Mouse (Mus musculus): ENCODE measurements at regions not wholly inside any gene's neighbourhood (a gene's known extent, or its start where the extent isn't known, plus 50 kb on each side); places are given as distances from the start of the nearest gene placed in this dataset.
A peak's percentile ranks its signal among the peaks of the same experiment; 100 is the strongest.

- no peak for DNase-seq (ENCODE audit: low spot score in 2 of 2)
Measured at GRCm38 (mm10) chr19:36178828-36179251, 58.9 kb upstream of the Ankrd1 start.

DNA sequence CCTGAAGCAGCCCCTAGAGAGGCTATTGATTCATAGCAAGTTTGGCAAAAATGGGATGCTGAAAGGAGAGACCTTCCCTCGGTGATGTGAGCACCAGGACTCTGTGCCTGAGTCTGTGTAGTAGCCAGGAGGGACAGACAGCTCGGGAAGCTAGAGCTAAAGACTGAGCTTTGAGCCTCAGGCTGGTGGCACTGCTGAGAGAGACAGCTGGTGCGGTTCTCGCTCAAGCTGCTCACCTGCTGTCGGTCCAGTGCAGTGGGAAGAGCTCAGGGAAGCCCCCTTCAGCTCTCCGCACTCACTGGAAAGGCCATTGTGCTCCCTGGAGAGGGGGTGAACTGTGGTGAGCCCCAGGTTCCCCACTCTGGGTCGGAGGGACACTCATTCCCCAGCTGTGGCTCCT is 60.4 kb upstream of the Ankrd1 start:
- no peak for DNase-seq (ENCODE audit: low spot score in 2 of 2)

GRCm38 (mm10) chr19:36181535-36181934 is 61.6 kb upstream of the Ankrd1 start:
- no peak for DNase-seq (ENCODE audit: low spot score in 2 of 2)

GRCm38 (mm10) chr19:36183127-36183526 is 63.2 kb upstream of the Ankrd1 start:
- DNase-seq (ENCODE audit: low spot score in 2 of 2), result peak; percentile 38 to 50

DNA sequence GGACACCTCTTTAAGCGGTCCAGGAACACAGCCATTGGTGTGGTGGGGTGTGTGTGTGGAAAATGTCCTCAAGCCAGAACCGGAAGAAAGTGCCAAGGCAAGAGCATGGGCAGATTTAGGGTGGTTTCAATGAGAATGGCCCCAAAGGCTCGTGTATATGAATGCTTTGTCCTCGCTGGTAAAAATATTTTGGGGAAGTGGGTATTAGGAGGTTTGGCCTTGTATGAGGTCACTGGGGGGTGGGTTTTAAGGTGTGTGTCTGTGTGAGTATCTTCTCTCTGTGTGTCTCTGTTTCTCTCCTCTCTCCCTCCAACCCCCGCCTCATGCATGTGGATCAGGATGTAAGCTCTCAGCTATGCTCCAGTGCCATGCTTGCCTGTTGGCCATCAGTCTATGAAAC is 69.8 kb upstream of the Ankrd1 start:
- DNase-seq (ENCODE audit: low spot score in 2 of 2), result no peak

- DNase-seq (ENCODE audit: low spot score in 2 of 2), result no peak
Measured at GRCm38 (mm10) chr19:36191641-36192040, 71.7 kb upstream of the Ankrd1 start.

DNA sequence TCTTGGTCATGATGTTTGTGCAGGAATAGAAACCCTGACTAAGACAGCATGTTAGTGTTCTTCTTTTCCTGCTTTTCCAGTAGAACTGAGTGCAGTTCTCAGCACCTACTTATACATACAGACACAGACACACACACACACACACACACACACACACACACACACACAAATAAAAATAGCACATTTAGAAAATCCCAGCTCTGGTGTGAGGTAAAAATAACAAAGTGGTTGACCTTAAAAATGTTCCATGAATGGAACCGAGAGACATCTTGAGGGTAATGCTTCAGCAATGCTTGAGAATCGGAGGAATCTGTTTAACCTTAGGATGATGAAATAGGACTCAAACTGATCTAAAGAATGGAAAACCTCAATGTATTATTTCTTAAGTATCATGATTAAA is 84.4 kb upstream of the Ankrd1 start:
- no peak for DNase-seq (ENCODE audit: low spot score in 2 of 2)

DNA sequence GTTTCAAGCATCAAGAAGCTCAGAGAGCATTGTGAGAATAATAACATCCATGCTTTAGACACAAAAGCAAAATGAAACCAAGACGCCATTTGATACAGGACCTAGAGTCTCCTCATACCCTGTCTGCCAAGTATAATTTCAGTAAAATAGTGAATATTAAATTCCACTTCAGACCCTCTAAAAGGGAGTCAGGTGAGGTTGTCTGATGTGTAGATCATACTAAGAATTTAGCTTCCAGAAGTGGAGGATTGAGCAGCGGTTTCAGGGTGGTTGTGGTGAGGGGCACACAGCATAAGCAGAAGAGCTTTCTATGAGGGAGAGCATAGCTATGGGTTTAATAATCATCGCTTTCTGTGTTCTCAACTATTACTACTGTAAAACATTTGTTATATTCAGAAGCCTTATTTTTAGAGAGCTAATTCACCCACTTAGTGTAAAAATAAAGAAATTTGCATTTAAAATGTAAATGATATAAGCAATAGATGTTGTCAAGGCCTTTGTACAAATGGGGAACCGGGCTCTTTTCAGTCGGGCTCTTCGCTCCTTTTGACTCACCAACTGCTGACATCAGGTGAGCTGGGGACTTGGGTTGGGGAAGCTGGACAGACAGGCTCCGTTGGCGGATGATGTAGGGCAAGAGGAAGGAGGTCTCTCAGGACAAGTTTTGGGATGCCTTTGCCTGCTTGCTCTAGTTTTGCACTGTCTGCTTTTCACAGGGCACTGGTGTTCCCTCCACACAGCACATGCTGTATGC is 85.2 kb upstream of the Ankrd1 start:
- no peak for DNase-seq (ENCODE audit: low spot score in 2 of 2)

DNA sequence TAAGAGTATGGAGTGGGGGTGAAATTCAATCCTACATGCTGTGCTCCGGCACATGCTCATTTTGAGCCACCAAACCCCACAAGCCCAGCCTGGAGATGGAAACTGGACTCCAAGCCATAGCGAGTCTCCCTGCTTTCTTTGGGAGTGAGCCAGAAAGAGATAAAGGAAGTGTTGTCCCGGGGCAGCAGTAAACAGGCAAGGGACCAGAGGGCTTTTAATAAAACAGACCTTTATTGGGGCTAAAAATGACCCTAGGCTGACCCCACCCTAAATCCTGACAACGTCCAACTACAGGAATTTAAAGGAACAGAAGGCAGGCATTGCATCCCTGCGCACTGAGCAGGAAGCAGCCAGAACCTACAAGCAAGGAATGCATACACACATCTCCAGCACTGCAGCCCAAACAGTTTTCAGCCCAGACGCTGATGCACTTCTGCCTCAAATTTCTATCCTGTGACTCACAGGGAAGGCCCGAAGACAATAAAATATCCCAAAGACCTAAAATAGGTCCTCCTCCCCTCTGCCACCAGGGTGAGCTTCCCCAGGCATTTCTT is 87.9 kb upstream of the Ankrd1 start:
- no peak for DNase-seq (ENCODE audit: low spot score in 2 of 2)

GRCm38 (mm10) chr19:36208419-36208818 is 88.5 kb upstream of the Ankrd1 start:
- DNase-seq (ENCODE audit: low spot score in 2 of 2), result no peak

DNA sequence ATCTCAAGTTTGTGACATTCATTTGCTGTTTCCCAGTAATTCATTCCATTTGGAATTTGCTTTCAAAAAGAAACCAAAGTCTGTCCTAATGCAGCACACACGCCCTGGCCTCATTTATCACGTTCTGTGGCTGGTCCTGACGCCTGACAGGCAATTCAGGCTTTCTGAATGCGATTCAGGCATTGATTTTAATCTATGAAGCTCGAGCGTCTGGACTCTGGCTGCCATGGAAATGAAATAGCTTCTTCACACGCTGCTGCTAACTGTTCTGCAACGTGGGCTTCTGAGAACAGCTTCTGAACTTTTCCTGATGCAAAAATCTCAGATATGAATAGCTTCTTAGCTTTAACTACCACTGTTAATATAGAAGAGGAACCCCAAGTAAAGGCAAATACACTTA is 93.6 kb upstream of the Ankrd1 start:
- no peak for DNase-seq (ENCODE audit: low spot score in 2 of 2)

DNA sequence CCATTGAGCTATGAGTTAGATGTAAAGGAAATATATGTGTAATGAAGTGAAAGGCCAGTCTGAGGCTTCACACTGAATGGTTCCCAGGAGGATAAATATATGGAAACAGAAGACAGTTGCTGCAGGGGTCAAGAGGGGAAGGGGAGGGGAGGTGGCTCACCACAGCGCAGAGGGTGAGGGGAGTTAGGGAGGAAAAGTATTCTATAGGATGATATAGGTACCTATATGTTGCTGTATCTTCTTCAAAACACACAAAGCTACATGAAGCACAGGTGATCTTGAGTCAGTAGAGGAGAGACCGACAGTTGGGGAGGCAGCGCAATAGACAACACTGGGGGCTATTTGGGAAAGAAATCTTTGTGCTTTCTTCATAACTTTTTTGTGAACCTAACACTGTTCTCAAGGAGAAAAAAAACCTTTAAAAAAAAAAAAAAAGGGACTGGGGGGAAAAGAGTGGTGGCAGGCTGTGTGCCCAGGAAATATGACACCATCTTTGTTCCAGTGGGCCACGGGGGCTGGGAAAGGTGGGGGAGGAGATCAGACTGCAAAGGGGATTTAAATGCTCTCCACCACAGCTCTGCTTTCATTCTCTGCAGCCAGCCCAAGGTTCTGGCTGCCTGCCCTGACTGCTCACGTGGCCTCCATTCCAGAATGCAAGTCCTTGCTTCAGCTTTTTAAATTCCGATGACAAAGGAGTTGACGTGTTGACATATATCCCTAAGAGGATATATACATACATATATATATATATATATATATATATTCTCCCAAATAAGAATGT is 94.5 kb upstream of the Ankrd1 start:
- peak in 1 of 2 experiments; percentile 3 for DNase-seq (ENCODE audit: low spot score in 2 of 2)

DNA sequence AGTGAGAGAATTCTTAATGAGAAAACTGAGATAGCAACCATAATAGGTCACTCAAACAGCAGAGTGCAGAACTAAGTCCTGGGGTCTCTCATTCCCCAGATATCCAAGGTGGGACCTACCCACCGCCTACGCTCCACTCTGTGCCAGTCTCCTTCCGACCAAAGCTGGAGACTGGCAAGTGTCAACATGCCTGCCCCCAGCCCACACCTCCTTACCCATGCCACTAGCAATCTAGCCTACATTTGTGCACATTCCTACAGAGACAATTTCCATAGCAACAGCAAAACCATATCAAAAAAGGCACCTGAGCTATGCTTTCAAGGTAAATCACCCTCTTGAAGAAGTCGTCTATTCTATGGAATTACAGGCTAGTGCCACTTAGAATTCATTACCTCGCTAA is 97.3 kb upstream of the Ankrd1 start:
- DNase-seq (ENCODE audit: low spot score in 2 of 2), result no peak

GRCm38 (mm10) chr19:36217605-36218004 is 97.7 kb upstream of the Ankrd1 start:
- DNase-seq (ENCODE audit: low spot score in 2 of 2), result no peak

DNA sequence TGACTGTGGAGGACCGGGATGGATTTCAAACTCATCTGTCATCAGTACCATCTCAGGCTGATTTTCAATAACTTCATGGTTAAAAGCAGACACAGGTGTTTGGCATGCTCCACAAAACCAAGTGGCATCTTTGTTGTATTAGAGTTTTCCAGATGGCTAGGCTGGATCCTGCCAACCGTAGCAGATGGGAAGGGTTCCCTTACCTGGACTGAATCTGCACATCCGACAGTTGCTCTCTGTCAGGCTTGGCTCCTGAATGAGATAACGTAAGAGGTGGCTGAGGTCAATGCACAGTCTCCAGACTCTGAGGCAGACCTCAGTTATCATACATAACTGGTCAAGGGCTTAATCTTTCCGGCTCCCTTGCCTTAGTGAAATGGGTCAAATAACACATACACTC is 99.0 kb upstream of the Ankrd1 start:
- no peak for DNase-seq (ENCODE audit: low spot score in 2 of 2)

- no peak for DNase-seq (ENCODE audit: low spot score in 2 of 2)
Measured at GRCm38 (mm10) chr19:36221104-36221503, 101.2 kb upstream of the Ankrd1 start.

DNA sequence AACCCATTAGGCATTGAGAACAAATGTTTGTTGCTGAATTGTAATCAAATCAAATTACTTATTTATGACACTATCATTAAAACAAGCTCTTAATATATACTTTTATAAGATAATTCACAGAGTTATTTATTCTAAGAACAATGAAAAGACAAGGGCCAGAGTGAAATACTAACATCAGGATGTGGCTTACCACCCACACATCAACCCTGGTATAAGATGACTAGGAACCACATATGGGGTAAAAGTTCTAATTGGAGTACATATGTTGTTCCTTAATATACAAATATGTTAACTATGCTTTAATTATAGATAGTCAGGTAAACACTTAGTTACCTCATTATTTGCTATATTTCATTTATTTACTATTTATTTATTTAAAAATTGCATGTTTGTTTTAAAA is 101.7 kb upstream of the Ankrd1 start:
- no peak for DNase-seq (ENCODE audit: low spot score in 2 of 2)

- no peak for DNase-seq (ENCODE audit: low spot score in 2 of 2)
Measured at GRCm38 (mm10) chr19:36222198-36222597, 102.3 kb upstream of the Ankrd1 start.

GRCm38 (mm10) chr19:36224518-36224917 is 104.6 kb upstream of the Ankrd1 start:
- no peak for DNase-seq (ENCODE audit: low spot score in 2 of 2)

GRCm38 (mm10) chr19:36225612-36226011 is 105.7 kb upstream of the Ankrd1 start:
- no peak for DNase-seq (ENCODE audit: low spot score in 2 of 2)

DNA sequence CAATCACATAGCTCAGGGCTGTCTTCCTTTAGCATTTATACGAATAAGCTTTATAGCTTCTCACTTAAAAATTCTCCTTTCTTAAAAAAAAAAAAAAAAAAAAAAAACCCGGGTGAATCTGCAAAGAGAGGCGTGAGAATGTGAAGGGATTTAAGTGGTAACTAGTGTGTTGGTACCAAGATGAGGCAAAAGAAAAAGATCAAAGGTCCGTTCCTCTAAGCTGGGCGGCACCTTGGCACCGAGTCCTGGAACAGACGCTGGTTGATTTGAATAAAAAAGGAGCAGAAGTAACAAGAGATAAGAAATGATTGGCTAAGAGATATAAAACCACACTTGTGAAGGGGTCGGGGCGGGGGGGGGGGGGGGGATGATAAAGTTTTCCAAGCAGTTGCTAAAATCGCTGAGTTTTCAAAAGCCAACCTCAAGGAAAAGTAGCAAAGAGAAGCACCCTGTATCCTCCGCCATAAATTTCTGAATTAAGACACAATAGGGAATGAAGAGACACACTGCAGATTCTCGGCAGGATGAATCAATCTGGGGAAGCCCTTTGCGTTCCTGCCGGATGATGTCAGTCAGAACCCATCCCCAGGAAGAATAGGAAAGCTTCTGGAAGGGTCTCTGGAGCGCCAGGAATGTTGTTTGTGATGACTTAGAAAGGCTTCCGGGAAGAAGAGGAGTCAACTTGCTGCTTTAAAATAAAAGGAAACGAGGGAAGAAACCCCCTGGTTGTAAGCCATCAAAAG is 107.7 kb upstream of the Ankrd1 start:
- no peak for DNase-seq (ENCODE audit: low spot score in 2 of 2)

DNA sequence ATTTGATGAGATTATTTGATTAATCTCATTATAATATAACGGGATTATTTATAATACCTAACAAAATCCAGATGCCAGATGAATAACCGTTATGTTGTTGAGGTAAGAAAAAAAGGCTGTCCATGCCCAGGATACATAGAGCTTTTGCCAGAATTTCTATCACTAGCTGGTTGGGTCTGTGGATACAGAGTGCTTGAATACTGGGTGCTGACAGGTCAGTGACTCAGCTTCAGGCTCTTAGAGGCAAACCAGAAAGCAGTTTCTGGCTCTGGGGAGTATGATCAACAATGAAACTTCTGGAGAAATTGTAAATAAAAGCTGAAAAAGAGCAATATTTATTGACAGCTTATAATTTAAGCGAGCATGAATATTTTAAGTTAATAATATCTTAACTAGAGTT is 109.4 kb upstream of the Ankrd1 start:
- no peak for DNase-seq (ENCODE audit: low spot score in 2 of 2)
